Mouse (Mus musculus) right cerebral cortex, adult 18-20 months (tissue): ENCODE results near the gene Gimap5.
A peak's percentile ranks its signal among the peaks of the same experiment; 100 is the strongest.

ENCODE experiments used
- DNase-seq: peaks from one replicate; pipeline ENCODE4 v3.0.0; 2022; ENCODE audit warnings: mixed read lengths

Gene Gimap5

GRCm38 (mm10) chr6:48745959-48746889 is at the start of gene Gimap5:
TSS of gene Gimap5 (plus strand) at chr6:48746197.
- DNase-seq = no peak

GRCm38 (mm10) chr6:48696830-48697554 is 49.0 kb upstream of the Gimap5 start:
- DNase-seq = no peak

- DNase-seq = no peak
These were observed 48.5 kb upstream of the Gimap5 start for GRCm38 (mm10) chr6:48697555-48697930.

DNA sequence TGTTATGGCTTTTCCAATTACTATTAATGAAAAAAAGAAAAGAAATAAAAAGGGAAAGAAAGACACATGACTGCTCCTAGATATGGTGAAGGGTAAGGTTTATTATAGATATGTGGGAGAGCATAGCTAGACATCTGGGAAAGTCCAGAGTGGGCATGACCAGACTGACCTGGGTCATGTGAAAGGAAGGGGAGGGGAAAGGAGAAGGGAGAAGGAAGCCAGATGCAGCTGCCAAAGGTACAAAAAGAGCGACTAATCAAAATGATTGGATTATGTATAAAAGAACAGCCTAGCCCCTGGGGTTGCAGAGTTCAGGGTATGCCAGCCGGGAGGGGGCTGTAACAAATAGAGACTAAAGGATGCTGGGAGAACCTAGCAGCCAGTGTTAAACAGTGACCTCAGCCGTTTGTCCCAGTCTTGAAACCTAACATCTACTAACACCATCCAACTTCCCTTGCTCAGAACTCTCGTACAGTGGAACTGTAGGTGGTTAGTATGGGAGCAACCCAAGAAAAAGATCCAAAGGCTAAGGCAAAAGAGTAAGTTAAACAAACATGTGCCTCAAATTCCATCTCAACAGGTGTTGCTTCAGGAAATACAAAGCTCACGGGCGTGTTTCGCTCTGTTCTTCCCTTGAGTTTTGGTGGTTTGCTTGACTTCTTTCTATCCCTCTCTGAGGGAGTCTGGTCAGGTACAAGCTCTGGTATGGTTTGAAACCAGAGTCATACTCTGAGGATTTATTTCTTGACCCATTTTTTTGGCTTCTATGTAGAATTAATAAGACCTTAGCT is 47.7 kb upstream of the Gimap5 start:
- no peak for DNase-seq

- DNase-seq = no peak
These were observed 47.1 kb upstream of the Gimap5 start for GRCm38 (mm10) chr6:48698888-48699287.

DNA sequence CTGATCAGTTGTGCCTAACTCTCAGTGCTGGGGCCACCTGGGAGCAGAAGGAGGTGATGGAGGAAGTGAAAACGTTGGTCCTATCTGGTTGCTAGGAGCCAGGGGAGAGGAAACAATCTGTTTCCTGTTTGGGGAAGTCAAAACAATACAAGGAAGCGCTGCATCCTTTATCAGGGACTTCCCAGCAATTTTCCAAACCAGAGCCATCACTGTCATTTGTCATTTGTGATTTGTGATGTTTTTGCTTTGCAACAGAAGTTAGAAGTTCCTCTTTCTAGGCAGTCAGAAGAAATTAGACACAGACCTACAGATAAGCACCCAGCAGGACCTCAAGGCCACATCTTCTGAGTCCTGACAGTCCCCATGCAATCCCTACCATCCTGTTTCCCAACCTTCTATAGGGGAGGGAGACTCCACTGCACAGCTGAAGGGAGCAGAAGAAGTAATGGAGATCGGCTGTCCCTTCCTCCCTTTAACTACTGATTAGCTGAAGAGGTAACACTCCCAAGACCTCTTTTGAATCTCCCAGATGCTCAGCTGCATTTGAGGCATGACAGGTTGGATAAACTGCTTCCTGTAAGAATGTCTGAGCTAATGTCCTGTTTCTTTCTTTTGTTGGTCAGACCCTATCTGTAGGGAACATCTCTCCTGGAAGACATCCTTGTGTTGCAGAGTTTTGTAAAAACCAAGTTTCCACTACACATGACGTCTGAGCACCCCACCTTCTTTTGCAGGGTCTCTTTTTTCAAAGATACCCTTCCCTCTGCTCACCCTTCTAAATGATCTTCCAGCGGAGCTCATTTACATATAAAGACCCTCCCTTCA is 45.5 kb upstream of the Gimap5 start:
- no peak for DNase-seq

DNA sequence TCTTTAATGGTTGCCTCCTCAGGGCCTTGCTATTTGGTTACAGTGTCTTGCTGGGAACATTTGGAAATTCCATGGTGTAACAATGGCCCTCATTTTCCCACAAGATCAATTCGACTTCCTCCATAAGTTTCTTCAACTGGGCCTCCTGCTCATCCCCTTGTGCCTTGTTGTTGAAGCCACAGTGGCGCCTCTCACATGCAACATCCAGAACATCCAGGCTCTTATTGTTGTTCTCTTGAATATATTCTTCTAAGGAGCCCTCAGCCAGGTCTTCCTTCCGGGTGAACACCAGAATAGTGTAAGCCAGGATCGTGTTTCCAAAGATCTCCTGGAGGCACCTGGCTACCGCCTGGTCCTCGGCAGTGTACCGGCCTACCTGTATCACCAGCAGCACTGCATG is 43.9 kb upstream of the Gimap5 start:
- DNase-seq = no peak

DNA sequence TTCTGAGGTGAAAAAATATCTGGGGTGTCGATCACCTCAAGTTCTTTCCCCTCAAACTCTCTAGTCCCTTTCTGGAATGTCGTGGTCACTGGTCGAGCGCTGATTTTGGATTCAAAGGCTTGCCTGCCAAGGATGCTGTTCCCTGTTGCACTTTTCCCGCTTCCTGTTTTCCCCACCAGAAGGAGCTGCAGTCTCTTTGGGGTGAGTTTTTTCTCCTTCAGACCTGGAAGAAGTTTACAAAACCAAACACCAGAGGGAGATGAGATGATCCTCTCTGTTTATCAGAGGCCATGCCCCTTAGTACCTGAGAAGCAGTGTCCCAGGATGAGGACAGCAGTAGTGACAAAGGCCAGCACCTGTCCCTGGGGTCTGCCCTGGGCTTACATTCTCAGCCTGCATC is 43.4 kb upstream of the Gimap5 start:
- DNase-seq = no peak

DNA sequence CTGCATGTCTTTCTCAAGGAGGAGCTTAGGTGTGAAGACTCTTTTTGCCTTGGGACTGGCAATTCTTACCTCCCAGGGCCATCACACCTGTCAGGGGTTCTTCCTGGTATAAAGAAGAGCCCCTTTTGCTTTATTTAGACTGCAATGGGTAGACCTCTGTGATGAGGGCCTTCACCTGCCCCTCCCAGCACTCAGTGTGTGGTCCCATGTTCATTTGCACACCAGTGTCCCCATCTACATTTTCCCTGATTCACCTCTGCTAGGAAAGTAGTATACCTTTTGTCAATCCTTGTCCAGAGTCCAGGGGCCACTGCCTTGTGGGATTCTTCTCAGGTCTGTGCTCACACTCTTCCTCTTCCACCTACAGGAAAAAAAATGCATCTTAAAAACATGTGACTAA is 41.9 kb upstream of the Gimap5 start:
- DNase-seq = no peak

- DNase-seq = no peak
These were observed 39.9 kb upstream of the Gimap5 start for GRCm38 (mm10) chr6:48706130-48706529.

DNA sequence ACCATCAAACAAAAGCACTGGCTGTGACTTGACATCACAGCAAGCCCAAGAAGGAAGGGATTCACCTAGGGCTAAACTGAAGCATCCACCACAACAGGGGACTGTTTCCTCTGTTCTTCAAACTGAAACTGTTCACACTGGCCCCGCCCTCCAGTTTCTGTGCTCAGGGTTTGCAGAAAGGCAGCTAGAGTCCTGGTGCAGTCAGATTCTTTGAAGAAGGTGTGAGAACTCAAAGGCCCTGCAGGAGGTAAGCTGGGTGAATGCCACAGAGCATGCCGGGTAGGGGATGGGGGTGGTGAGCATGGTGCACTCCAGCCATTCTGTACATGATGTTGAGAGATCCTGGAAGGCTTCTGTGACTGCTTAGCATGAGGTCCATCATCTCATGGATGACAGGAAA is 27.5 kb upstream of the Gimap5 start, which contains the start of the genes Gm28053 and Gimap7:
Gene Gm28053, plus strand, starts transcription at position 153 of the 400 bp plus-strand sequence.
Gene Gimap7, plus strand, starts transcription at position 167 of the 400 bp plus-strand sequence.
- DNase-seq = no peak

- DNase-seq = no peak
These were observed 25.7 kb upstream of the Gimap5 start for GRCm38 (mm10) chr6:48720326-48720725.

DNA sequence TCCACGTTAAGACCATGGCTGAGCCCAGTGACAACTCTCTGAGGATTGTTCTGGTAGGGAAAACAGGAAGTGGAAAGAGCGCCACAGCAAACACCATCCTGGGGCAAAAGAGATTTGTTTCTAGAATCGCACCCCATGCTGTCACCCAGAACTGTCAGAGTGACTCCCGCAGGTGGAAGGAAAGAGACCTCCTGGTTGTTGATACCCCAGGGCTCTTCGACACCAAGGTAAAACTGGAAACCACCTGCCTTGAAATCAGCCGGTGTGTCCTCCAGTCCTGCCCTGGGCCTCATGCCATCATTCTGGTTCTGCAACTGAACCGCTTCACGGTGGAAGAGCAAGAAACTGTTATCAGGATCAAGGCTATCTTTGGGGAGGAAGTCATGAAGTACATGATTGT is 22.5 kb upstream of the Gimap5 start:
- DNase-seq = no peak

DNA sequence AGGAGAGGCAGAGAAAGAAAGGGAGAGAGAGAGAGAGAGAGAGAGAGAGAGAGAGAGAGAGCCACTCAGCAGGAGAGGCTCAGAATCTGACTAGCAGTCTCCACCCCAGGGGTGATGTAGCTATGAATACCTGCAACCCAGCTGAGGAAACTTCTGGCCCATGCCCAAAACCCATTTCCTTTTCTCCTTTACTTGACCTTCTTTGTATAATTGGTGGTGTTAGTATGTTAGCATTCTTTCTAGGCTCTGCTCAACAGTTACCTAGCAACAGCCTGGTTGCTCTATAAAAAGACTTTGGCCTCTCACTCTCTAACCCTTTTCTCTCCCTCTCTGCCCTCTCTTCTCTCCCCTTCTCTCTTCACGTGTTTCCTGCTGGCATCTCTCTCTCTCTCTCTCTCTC is 20.5 kb upstream of the Gimap5 start:
- peak; percentile 18 for DNase-seq

DNA sequence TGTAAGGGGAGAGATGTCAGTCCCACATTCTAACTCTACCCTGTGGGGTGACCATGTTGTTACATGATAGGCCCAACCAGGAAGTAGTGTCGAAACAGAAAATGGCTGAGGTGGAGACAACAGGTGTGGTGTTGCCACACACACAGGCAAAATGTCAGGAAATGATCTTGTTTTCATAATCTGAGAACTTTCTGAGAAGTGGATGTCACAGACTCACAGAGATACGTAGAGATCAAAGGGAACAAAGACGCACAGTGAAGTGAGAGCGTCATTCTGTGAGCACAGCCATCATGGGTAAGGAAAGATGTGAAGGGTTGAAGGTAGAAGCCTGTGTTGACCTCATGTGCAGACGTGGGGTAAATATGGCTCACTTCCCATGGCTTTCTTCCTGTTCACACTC is 18.2 kb upstream of the Gimap5 start:
- DNase-seq = no peak

- no peak for DNase-seq
These were observed 13.1 kb upstream of the Gimap5 start for GRCm38 (mm10) chr6:48732864-48733304.

DNA sequence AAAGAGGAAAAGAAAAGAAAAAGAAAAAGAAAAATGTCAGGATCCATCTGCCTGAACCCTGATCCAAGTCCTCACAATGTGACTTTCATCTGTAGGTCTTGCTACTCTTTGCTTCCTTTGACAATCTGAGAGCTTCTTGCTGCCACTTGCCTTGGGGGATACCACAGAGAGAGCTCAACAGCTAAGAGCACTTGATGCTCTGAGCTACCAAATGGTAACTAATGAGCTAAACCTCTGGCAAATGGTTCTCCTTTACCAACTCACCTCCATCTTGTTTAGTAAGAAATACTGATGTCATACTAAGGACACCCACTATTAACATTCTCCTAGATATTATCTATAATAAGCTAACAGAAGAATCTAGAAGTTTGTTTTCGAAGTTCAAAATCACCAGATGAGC is 12.3 kb upstream of the Gimap5 start:
- no peak for DNase-seq

DNA sequence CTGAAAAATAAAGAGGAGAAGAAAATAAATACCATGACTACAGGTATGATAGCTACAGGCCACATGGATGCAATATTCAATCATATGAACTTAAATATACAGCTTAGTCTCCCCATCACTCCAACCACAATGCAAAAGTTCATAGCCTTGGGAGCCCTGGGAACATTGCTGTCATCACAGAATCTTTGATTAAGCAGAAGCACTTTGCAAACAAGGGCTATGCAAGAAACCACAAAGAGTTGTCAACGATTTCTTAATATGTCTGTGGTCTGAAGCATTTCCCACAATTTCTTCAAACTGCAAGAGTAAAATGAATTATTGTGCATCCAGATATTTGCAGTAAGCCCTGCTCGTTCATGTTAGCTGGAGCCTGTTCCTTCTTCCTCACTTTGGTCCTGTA is 8.9 kb upstream of the Gimap5 start:
- no peak for DNase-seq

GRCm38 (mm10) chr6:48737688-48738087 is 8.3 kb upstream of the Gimap5 start:
- no peak for DNase-seq

- DNase-seq = no peak
These were observed 6.8 kb upstream of the Gimap5 start, which contains the start of gene Gimap1 for GRCm38 (mm10) chr6:48738961-48739779. TSS of gene Gimap1 (plus strand) at chr6:48739054.

DNA sequence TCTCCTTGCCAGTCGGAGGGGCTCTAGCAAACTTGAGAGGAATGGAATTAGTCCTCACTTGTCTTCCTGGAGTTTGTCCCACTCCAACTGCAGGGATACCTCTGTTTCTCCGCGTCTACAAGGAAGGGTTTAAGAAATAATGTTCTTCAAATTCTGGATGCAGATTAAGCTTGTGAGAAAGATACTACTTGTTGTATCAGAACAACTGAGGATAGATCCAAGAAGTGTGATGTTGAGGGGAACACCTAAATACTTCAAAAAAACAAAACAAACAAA is 6.3 kb upstream of the Gimap5 start:
- DNase-seq = no peak
